Mouse (Mus musculus): ENCODE measurements around the gene Cab39l.

Gene Cab39l

DNA sequence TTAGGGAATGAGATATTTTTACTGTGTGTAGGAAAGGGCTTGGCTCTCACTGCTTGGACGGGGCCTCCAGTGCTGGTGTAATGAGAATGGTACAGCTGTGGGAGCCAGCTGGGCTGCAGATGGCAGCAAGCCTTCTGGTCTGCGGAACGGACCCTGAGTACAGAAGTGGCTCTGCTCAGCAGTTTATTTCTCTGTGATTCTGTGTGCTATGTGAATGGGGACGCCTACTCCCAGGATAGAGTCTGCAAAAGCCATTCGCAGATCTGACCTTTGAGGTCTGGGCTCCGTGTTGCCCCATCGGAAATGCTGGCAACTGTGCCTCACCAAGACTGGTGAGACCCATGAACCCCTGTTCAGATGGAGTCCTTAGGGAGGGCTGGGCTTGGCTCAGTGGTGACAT lies 187.1 kb downstream of the Cab39l start:
- no peak for DNase-seq (ENCODE audit: low read depth, low spot score)

DNA sequence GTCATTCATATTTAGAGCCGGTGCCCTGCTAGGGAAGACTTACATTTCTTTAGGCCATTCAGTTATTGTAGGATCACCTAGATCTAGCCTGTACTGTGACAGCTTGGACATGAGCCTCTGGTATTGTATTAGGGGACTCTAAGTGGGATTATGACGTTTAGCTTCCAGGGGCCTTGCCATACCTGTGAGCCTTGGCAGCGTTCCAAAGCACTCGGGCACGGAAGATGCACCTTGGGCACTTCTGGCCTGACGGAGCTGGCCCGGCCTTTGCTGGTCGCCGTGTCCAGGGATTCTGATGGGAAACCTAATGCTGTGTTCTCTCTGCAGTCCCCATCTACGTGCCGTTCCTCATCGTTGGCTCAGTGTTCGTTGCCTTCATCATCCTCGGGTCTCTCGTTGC lies 188.5 kb downstream of the Cab39l start:
- DNase-seq (ENCODE audit: low read depth, low spot score) = no peak

DNA sequence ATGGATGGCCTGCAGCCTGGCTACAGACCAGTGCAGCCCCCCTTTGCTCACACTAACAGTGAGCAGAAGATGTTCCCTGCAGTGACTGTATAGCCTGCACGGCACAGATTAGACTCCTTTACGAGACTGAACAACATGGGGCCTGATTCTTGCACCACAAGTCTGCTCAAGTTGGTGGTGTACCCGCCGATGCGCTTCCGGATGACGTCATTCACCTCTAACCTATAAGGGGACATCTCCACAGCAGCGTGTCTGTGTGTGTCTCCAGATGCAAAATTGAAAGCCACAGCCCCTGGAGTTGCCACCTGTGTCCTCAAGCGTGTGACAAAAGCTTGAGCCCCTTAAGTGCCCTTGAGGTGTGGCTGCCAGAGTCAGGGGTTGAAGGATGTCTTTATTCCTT lies 189.3 kb downstream of the Cab39l start:
- DNase-seq (ENCODE audit: low read depth, low spot score) = no peak

DNA sequence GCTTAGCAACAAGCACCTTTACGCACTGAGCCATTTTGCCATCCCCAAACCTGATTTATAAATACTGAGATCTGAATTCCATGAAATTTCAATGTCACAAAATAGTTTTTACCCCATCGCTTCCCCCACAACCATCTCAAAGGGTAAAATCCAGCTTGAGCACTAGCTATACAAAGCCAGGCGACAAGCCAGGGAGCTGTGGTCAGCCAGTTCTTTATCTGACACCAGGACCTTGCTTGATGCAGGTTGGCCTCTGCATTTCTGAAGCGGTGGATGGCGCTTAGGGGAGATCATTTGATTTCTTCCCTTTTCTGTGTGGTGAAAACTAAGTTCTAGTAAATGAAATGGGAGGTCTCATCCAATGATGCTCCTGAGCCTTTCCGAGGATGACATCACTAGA lies 191.3 kb downstream of the Cab39l start:
- no peak for DNase-seq (ENCODE audit: low read depth, low spot score)

DNA sequence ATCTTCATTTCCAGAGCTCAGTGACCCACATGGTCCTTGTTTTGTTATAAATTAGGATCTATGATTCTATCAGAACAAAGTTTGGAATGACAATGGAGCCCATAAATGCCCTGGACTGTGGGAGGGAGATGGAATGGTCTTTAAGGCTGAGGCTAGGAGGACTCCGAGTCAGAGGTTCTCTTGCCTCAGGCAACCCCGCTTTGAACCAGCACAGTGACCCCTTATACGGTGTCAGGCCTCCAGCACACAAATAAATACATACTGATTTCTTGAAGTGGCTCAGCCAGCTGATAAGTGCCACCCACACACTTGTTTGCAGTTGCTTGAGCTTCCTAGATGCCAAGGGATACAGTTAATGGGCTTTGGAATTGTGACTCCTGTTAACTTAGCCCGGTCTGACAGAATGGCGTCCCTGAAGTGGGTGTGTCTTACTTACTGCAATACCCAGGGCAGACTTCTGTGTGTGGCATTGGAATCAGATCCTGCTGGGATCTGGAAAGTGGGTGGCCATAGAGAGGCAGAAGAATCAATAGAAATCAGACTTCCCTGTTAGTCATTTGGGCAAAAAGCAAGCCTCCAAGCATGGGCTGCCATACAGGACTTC lies 192.6 kb downstream of the Cab39l start:
- DNase-seq (ENCODE audit: low read depth, low spot score) = no peak

DNA sequence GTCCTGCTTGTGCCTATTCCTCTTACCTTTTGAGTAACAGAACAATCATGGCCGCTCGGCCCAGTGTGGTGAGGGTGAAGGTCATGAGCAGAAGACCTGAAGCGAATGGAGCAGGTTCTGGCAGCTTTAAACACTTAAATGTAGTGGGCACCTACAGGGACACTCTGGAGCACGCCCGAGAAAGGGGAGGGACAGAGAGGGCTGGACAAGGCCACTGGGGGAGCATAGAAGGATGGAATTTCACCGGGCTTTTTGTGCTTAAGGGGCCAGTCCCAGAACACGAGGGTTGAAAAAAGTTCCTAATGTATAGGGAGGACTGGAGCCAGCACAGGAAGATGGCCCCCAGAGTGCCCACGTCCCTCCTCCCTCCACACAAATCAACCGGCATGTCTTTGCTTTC lies 193.2 kb downstream of the Cab39l start:
- no peak for DNase-seq (ENCODE audit: low read depth, low spot score)

Measured in embryo, embryonic 11.5 days (tissue).